Mouse (Mus musculus) CD4-positive, CD25-positive, alpha-beta regulatory T cell, adult 4 months (primary cell): ENCODE data around the gene D2hgdh. TPM values are rescaled to one million over a fixed set of nuclear protein-coding genes. Genes with fewer than 3 reads are reported as not detected.

Source experiments
- polyA plus RNA-seq, 2 experiments: library from polyadenylated mRNA; unstranded; fragments of 100-300 nt; shearing (Covaris generic); gene quantifications; one replicate each; pipeline ENCODE4 v1.2.1; 2017

Gene D2hgdh
- polyA plus RNA-seq, 2 experiments from 2014 or later: 24.5 to 37.2 TPM

Other genes with a start within 250 kb of the D2hgdh start
- gene Stk25, start 166.2 kb upstream of the D2hgdh start, polyA plus RNA-seq: 10 to 100 TPM; 31.2 to 42.6 TPM
- not detected for gene Bok, start 139.2 kb upstream of the D2hgdh start, polyA plus RNA-seq
- 100 to 1,000 TPM in 1 of 2 experiments, 10 to 100 TPM in 1; 87.1 to 104 TPM for gene Atg4b, start 73.4 kb upstream of the D2hgdh start, polyA plus RNA-seq
- 10 to 100 TPM; 14.1 to 24.8 TPM for gene Thap4, start 70.0 kb upstream of the D2hgdh start, polyA plus RNA-seq
- gene Dtymk, start 23.0 kb upstream of the D2hgdh start, polyA plus RNA-seq: 100 to 1,000 TPM; 120 to 147 TPM
- gene Ing5, start 20.9 kb upstream of the D2hgdh start, polyA plus RNA-seq: 10 to 100 TPM; 25.4 to 36.9 TPM
- gene Gal3st2, start 36.4 kb downstream of the D2hgdh start, polyA plus RNA-seq: not detected
- gene Gal3st2b, start 93.4 kb downstream of the D2hgdh start, polyA plus RNA-seq: not detected
- under 1 TPM in 1 of 2 experiments, not detected in 1; 0.08 TPM for gene Gal3st2c, start 165.6 kb downstream of the D2hgdh start, polyA plus RNA-seq
- not detected for gene Neu4, start 195.5 kb downstream of the D2hgdh start, polyA plus RNA-seq
- 100 to 1,000 TPM; 188 to 330 TPM for gene Pdcd1, start 227.6 kb downstream of the D2hgdh start, polyA plus RNA-seq